Mouse (Mus musculus) erythroid progenitor cell, adult 5-6 weeks (primary cell): ENCODE measurements around the gene Xlr5b. TPM values are rescaled to one million over a fixed set of nuclear protein-coding genes. Genes with fewer than 3 reads are reported as not detected.
"Not testable (repeated sequence)": the region's sequence is repeated elsewhere in the genome, so short reads cannot be mapped to it uniquely, and the experiment has no call there.

Experiments used
- ATAC-seq: replicated peaks from 2 replicates; pipeline ENCODE4 v1.8.0; 2016; ENCODE audit warnings: moderate number of reproducible peaks, mild to moderate bottlenecking, moderate TSS enrichment, inconsistent platforms; ENCODE audit not compliant: poor library complexity, low FRiP score, severe bottlenecking
- total RNA-seq, 2 experiments: library from RNA; stranded (forward) in 1 of 2; stranded (reverse) in 1 of 2; fragments of 150-400 nt in 1 of 2; fragments of 186-747, 209-891 nt in 1 of 2; gene quantifications; 2 replicates each; pipeline versions ENCODE4 v1.2.3 to v1.2.4; 2015 to 2017; ENCODE audit warnings: low replicate concordance in 2 of 2

Xlr5b gene
- total RNA-seq (2015; ENCODE audit: low replicate concordance) (not detected in 2 replicates), total RNA-seq (2017; ENCODE audit: low replicate concordance) (not detected in 2 replicates)

DNA sequence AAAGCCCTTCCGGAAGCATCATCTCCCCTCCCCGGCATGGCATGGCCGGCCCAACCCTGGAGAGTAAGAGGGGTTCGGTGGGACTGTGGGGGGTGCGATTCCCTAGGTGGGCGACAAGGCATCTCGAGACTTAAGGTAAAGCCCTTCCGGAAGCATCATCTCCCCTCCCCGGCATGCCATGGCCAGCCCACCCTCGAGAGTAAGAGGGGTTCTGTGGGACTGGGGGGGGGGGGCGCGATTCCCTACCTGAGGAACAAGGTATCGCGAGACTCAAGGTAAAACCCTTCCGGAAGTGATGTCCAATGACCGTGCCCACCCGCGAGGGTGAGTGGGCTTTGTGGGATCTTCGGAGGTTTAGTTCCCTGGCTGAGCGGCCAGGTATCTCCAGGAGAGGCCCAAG lies at the start of gene Xlr5b:
Gene Xlr5b (plus strand): TSS at position 301 of the 400 bp plus-strand sequence.
- not testable (repeated sequence) for ATAC-seq

DNA sequence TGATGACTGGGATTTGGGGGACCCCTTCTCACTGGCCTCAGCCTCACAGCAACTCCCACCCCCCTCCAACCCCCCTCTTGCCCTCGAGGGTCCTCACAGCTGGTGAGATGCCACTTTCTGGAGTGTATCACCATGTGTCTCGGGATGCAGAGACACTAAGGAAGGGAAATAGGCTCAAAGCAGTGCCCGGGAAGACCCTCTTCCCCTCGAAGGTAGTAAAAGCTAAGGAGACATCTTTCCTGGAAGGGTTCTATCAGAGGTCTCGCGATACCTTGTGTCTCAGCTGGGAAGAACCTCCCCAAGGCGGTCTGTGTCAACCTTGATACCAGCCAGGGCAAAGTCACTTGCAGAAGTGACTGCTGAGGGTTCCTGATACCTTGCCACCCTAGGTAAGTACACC lies 31.8 kb upstream of the Xlr5b start, which contains the start of gene Gm14685:
Gene Gm14685 (plus strand): TSS at position 301 of the 400 bp plus-strand sequence.
- not testable (repeated sequence) for ATAC-seq

DNA sequence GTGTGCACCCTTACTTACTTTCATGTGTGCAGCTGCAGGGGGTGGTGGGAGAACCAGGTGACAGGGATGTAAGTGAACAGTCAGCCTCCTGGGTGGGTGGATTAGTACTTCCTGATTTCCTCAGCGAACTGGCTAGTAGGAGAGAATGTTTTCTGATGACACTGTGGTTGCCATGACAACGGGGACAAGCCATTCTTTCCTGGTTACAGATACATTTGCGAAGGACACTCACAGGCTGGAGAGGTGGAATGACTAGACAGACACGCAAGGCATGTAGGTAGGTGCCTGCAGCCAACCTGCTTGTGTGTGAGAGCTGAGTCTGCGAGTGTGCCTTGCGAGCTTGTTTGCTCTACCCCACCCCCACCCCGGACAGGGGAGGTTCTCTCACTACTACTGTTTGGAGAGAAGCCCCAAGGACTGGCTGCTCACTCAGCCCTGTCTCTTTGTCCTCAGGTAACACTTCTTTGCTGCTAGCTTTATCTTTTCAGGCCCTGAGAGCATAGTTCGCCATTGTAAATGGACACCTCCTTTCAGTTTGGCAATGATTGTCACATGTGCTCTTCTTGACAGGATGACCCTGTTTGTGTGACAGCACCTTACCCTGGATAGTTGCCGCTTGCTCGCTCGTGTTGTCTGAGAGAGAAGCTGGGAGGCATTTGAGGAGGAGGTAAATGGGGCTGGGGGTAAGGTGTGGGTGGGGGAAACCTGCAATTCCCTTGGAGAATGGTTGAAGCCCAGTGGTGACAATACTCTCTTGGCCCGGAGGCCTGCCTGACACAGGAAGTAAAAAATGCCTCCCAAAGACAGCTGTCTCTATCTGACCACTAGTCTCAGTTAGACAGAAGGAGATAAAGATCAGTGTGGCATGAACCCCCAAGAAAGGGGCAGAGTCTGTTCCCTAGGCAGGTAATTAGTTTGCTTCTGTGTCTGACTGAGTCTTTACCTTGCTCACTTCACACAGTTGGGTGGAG lies 25.5 kb upstream of the Xlr5b start:
- ATAC-seq: not testable (repeated sequence)

DNA sequence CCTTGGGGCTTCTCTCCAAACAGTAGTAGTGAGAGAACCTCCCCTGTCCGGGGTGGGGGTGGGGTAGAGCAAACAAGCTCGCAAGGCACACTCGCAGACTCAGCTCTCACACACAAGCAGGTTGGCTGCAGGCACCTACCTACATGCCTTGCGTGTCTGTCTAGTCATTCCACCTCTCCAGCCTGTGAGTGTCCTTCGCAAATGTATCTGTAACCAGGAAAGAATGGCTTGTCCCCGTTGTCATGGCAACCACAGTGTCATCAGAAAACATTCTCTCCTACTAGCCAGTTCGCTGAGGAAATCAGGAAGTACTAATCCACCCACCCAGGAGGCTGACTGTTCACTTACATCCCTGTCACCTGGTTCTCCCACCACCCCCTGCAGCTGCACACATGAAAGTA lies 5.4 kb upstream of the Xlr5b start:
- ATAC-seq: not testable (repeated sequence)

DNA sequence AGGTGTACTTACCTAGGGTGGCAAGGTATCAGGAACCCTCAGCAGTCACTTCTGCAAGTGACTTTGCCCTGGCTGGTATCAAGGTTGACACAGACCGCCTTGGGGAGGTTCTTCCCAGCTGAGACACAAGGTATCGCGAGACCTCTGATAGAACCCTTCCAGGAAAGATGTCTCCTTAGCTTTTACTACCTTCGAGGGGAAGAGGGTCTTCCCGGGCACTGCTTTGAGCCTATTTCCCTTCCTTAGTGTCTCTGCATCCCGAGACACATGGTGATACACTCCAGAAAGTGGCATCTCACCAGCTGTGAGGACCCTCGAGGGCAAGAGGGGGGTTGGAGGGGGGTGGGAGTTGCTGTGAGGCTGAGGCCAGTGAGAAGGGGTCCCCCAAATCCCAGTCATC lies 754 bp downstream of the Xlr5b start, which contains the start of gene DXBay18:
Gene DXBay18 (minus strand): TSS at position 101 of the 400 bp plus-strand sequence.
- not testable (repeated sequence) for ATAC-seq

DNA sequence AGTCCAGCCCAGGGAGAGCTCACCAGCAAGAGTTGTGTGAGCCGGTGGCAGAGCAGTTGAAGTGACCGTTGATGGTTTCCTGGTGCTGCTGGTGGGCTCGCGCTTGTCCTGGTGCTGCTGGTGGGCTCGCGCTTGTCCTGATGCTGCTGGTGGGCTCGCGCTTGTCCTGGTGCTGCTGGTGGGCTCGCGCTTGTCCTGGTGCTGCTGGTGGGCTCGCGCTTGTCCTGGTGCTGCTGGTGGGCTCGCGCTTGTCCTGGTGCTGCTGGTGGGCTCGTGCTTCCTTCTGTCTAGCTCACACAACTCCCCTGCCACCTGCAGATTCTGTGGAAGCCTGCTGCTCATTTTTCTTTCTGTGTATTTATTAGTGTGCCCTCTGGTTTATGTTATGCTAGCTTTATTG lies 28.3 kb downstream of the Xlr5b start, which contains the start of gene Spin2d:
Gene Spin2d (minus strand): TSS at position 101 of the 400 bp plus-strand sequence.
- not testable (repeated sequence) for ATAC-seq

DNA sequence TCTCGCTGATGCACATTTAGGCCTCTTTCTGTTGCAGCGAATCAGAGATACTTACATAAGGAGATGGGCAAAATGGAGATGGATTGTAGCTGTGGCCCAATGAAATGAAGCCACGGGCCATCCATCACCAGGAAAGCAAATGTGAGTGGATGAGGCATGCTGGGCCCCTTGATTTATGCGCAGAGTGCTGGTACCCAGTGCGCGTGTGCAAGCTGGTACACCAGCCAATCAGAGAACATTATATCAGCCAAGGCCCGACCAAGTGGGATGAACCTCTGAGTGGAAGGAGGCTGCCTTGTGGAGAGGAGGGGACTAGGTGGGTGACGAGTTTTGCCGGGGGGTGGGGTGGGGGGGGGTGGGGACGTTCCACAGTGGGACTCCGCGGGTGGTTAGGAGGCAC lies 43.3 kb downstream of the Xlr5b start, which contains the start of gene Xlr3b:
Gene Xlr3b (plus strand): TSS at position 274 of the 400 bp plus-strand sequence.
- ATAC-seq: not testable (repeated sequence)

Other genes with a start within 250 kb of the Xlr5b start
- 13.0 and 23.5 TPM in 2 replicates for gene Cetn2, start 230.4 kb upstream of the Xlr5b start, total RNA-seq (2015; ENCODE audit: low replicate concordance)
- gene Cetn2, start 230.4 kb upstream of the Xlr5b start, total RNA-seq (2017; ENCODE audit: low replicate concordance): 20.4 and 26.8 TPM in 2 replicates
- 14.3 and 17.7 TPM in 2 replicates for gene Nsdhl, start 230.2 kb upstream of the Xlr5b start, total RNA-seq (2015; ENCODE audit: low replicate concordance)
- 10.8 and 16.8 TPM in 2 replicates for gene Nsdhl, start 230.2 kb upstream of the Xlr5b start, total RNA-seq (2017; ENCODE audit: low replicate concordance)
- not detected in 2 replicates for gene Zfp185, start 161.5 kb upstream of the Xlr5b start, total RNA-seq (2015; ENCODE audit: low replicate concordance)
- gene Zfp185, start 161.5 kb upstream of the Xlr5b start, total RNA-seq (2017; ENCODE audit: low replicate concordance): not detected in 2 replicates
- gene Pnma5, start 111.7 kb upstream of the Xlr5b start, total RNA-seq (2015; ENCODE audit: low replicate concordance): not detected in 2 replicates
- not detected in 2 replicates for gene Pnma5, start 111.7 kb upstream of the Xlr5b start, total RNA-seq (2017; ENCODE audit: low replicate concordance)
- not detected in 2 replicates for gene Pnma3, start 84.0 kb upstream of the Xlr5b start, total RNA-seq (2015; ENCODE audit: low replicate concordance)
- not detected in 2 replicates for gene Pnma3, start 84.0 kb upstream of the Xlr5b start, total RNA-seq (2017; ENCODE audit: low replicate concordance)
- gene Xlr4a, start 66.3 kb upstream of the Xlr5b start, total RNA-seq (2015; ENCODE audit: low replicate concordance): 2.9 and 12.2 TPM in 2 replicates
- 2.3 TPM in 1 of 2 replicates, not detected in the other for gene Xlr4a, start 66.3 kb upstream of the Xlr5b start, total RNA-seq (2017; ENCODE audit: low replicate concordance)
- gene Xlr3a, start 51.7 kb upstream of the Xlr5b start, total RNA-seq (2015; ENCODE audit: low replicate concordance): not detected in 2 replicates
- not detected in 2 replicates for gene Xlr3a, start 51.7 kb upstream of the Xlr5b start, total RNA-seq (2017; ENCODE audit: low replicate concordance)
- not detected in 2 replicates for gene Gm14685, start 31.7 kb upstream of the Xlr5b start, total RNA-seq (2015; ENCODE audit: low replicate concordance)
- gene Gm14685, start 31.7 kb upstream of the Xlr5b start, total RNA-seq (2017; ENCODE audit: low replicate concordance): not detected in 2 replicates
- not detected in 2 replicates for gene DXBay18, start 654 bp downstream of the Xlr5b start, total RNA-seq (2015; ENCODE audit: low replicate concordance)
- gene DXBay18, start 654 bp downstream of the Xlr5b start, total RNA-seq (2017; ENCODE audit: low replicate concordance): not detected in 2 replicates
- gene Spin2d, start 28.2 kb downstream of the Xlr5b start, total RNA-seq (2015; ENCODE audit: low replicate concordance): not detected in 2 replicates
- gene Spin2d, start 28.2 kb downstream of the Xlr5b start, total RNA-seq (2017; ENCODE audit: low replicate concordance): not detected in 2 replicates
- not detected in 2 replicates for gene Xlr3b, start 43.4 kb downstream of the Xlr5b start, total RNA-seq (2015; ENCODE audit: low replicate concordance)
- 1.4 TPM in 1 of 2 replicates, not detected in the other for gene Xlr3b, start 43.4 kb downstream of the Xlr5b start, total RNA-seq (2017; ENCODE audit: low replicate concordance)
- gene Xlr4b, start 65.5 kb downstream of the Xlr5b start, total RNA-seq (2015; ENCODE audit: low replicate concordance): 2.9 and 10.8 TPM in 2 replicates
- 5.5 TPM in 1 of 2 replicates, not detected in the other for gene Xlr4b, start 65.5 kb downstream of the Xlr5b start, total RNA-seq (2017; ENCODE audit: low replicate concordance)
- 1.7 and 1.8 TPM in 2 replicates for gene F8a, start 79.5 kb downstream of the Xlr5b start, total RNA-seq (2015; ENCODE audit: low replicate concordance)
- 1.3 TPM in 2 replicates for gene F8a, start 79.5 kb downstream of the Xlr5b start, total RNA-seq (2017; ENCODE audit: low replicate concordance)
- gene Xlr4c, start 94.3 kb downstream of the Xlr5b start, total RNA-seq (2015; ENCODE audit: low replicate concordance): 7.1 TPM in 1 of 2 replicates, not detected in the other
- gene Xlr4c, start 94.3 kb downstream of the Xlr5b start, total RNA-seq (2017; ENCODE audit: low replicate concordance): 14.4 TPM in 1 of 2 replicates, not detected in the other
- not detected in 2 replicates for gene Xlr3c, start 116.6 kb downstream of the Xlr5b start, total RNA-seq (2015; ENCODE audit: low replicate concordance)
- not detected in 2 replicates for gene Xlr3c, start 116.6 kb downstream of the Xlr5b start, total RNA-seq (2017; ENCODE audit: low replicate concordance)
- gene Xlr5a, start 144.2 kb downstream of the Xlr5b start, total RNA-seq (2015; ENCODE audit: low replicate concordance): not detected in 2 replicates
- not detected in 2 replicates for gene Xlr5a, start 144.2 kb downstream of the Xlr5b start, total RNA-seq (2017; ENCODE audit: low replicate concordance)
- not detected in 2 replicates for gene Xlr5c, start 144.2 kb downstream of the Xlr5b start, total RNA-seq (2015; ENCODE audit: low replicate concordance)
- not detected in 2 replicates for gene Xlr5c, start 144.2 kb downstream of the Xlr5b start, total RNA-seq (2017; ENCODE audit: low replicate concordance)
- not detected in 2 replicates for gene Gm45015, start 188.0 kb downstream of the Xlr5b start, total RNA-seq (2015; ENCODE audit: low replicate concordance)
- not detected in 2 replicates for gene Gm45015, start 188.0 kb downstream of the Xlr5b start, total RNA-seq (2017; ENCODE audit: low replicate concordance)
- gene Zfp275, start 193.8 kb downstream of the Xlr5b start, total RNA-seq (2015; ENCODE audit: low replicate concordance): 0.42 and 2.9 TPM in 2 replicates
- gene Zfp275, start 193.8 kb downstream of the Xlr5b start, total RNA-seq (2017; ENCODE audit: low replicate concordance): 0.51 and 0.61 TPM in 2 replicates
- not detected in 2 replicates for gene Gm18336, start 249.9 kb downstream of the Xlr5b start, total RNA-seq (2015; ENCODE audit: low replicate concordance)
- not detected in 2 replicates for gene Gm18336, start 249.9 kb downstream of the Xlr5b start, total RNA-seq (2017; ENCODE audit: low replicate concordance)